8 mouse cellular contexts compared by ENCODE assay signal in the genomic region with DNA sequence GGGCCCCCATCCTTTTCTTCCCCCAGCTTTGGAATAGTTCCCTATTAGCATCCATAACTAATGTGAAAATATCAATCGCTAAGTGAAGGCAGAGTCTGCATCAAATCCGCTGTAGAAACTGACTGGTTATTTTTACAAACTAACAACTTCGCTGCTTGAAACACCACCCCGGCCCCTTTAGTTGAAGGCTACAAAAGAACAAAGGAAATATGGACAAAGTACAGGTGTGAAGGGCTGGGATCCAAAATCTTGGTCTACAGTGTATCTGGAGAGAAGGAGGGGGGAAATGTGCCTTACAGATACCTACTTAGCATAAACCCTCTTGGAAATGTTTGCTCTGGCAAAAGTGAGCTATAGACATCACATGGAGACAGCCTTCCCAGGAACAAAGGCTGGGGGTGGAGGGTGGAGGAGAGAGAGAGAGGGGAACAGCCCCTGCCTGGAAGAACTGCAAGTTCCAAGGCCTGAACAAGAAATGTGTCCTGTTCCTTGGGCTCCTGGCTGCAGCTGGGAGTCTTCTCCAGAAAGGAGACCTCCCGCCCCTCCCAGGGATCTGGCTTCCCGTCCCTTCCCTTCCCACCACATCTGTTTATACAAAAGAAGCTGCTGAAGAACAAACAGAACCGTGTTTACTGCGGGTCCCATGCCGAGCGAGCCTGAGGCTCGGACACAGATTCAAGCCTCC. TPM values are rescaled to one million over a fixed set of nuclear protein-coding genes. Genes with fewer than 3 reads are reported as not detected.
DNase-seq lines count a peak whose midpoint lies in the region; ATAC-seq lines count a peak whose summit lies in the region.

No protein-coding gene starts in this region.

- ATAC-seq in kidney, embryonic 14.5 days (ENCODE audit: low FRiP score, low TSS enrichment) = no peak
- no peak for ATAC-seq in embryonic facial prominence, embryonic 15.5 days (ENCODE audit: insufficient number of reproducible peaks, low FRiP score, low TSS enrichment, low read depth)
- peak; percentile 35; the same call in 1 of the 2 replicates for ATAC-seq in intestine, embryonic 16.5 days
- no peak for ATAC-seq in midbrain, embryonic 13.5 days
- no peak for ATAC-seq in megakaryocyte, adult 5-6 weeks (ENCODE audit: poor library complexity, severe bottlenecking)

- peaks cover 25% of the 10 kb centered on the region for H3K4me1 ChIP-seq in kidney, embryonic 14.5 days (ENCODE audit: control insufficient read depth, insufficient read depth, low read length)
- peaks cover 30% of the 10 kb centered on the region for H3K4me1 ChIP-seq in embryonic facial prominence, embryonic 15.5 days
- peaks cover 15% of the 10 kb centered on the region for H3K4me1 ChIP-seq in intestine, embryonic 16.5 days (ENCODE audit: control insufficient read depth, insufficient read depth, low read length)
- H3K4me1 ChIP-seq in midbrain, embryonic 13.5 days (replicated peaks) = peaks cover 60% of the 10 kb centered on the region

- H3K9ac ChIP-seq in kidney, embryonic 14.5 days (ENCODE audit: low read depth, low read length) = no peak overlapping the region; the same call in 1 of the 2 replicates
- H3K9ac ChIP-seq in embryonic facial prominence, embryonic 15.5 days = no peak overlapping the region
- no peak overlapping the region for H3K9ac ChIP-seq in intestine, embryonic 16.5 days (ENCODE audit: low read depth, low read length)
- H3K9ac ChIP-seq in midbrain, embryonic 13.5 days (replicated peaks) = 0 out of 2 replicates have a peak overlapping the region, but pooled peaks have one; percentile 25

- DNase-seq in kidney, adult 8-10 months = no peak
- DNase-seq in cerebellum, adult 8-10 months = no peak
- DNase-seq in thymus, adult 18-20 months = no peak

- H3K27me3 ChIP-seq in kidney, embryonic 14.5 days (ENCODE audit: control insufficient read depth, insufficient read depth, low read length) = peaks cover 5% of the 10 kb centered on the region; the same call in 1 of the 2 replicates
- H3K27me3 ChIP-seq in embryonic facial prominence, embryonic 15.5 days = peaks cover 11% of the 10 kb centered on the region; the same call in 1 of the 2 replicates
- H3K27me3 ChIP-seq in intestine, embryonic 16.5 days (replicated peaks; ENCODE audit: control insufficient read depth, insufficient read depth, low read length) = peaks cover 24% of the 10 kb centered on the region
- no peaks in the 10 kb centered on the region for H3K27me3 ChIP-seq in midbrain, embryonic 13.5 days

- H3K4me3 ChIP-seq in kidney, embryonic 14.5 days (ENCODE audit: low read length) = no peak overlapping the region
- no peak overlapping the region for H3K4me3 ChIP-seq in embryonic facial prominence, embryonic 15.5 days (replicated peaks)
- no peak overlapping the region for H3K4me3 ChIP-seq in intestine, embryonic 16.5 days (ENCODE audit: low read length)
- H3K4me3 ChIP-seq in midbrain, embryonic 13.5 days (replicated peaks) = no peak overlapping the region

- H3K36me3 ChIP-seq in kidney, embryonic 14.5 days (ENCODE audit: control insufficient read depth, insufficient read depth, low read length) = no peaks in the 10 kb centered on the region
- H3K36me3 ChIP-seq in embryonic facial prominence, embryonic 15.5 days = no peaks in the 10 kb centered on the region
- no peaks in the 10 kb centered on the region for H3K36me3 ChIP-seq in intestine, embryonic 16.5 days (ENCODE audit: control insufficient read depth, insufficient read depth, low read length)
- no peaks in the 10 kb centered on the region for H3K36me3 ChIP-seq in midbrain, embryonic 13.5 days

- peak overlapping the region; percentile 96; the same call in 1 of the 2 replicates for H3K27ac ChIP-seq in kidney, embryonic 14.5 days (ENCODE audit: low read depth, low read length)
- peak overlapping the region; percentile 98 for H3K27ac ChIP-seq in embryonic facial prominence, embryonic 15.5 days (replicated peaks)
- peak overlapping the region; percentile 94 for H3K27ac ChIP-seq in intestine, embryonic 16.5 days (ENCODE audit: low read length)
- peak overlapping the region; percentile 97; the same call in 1 of the 2 replicates for H3K27ac ChIP-seq in midbrain, embryonic 13.5 days

- no peaks in the 10 kb centered on the region for H3K9me3 ChIP-seq in kidney, embryonic 14.5 days (ENCODE audit: control insufficient read depth, low read length)
- H3K9me3 ChIP-seq in embryonic facial prominence, embryonic 15.5 days (replicated peaks) = no peaks in the 10 kb centered on the region
- H3K9me3 ChIP-seq in intestine, embryonic 16.5 days (ENCODE audit: control insufficient read depth, low read length) = no peaks in the 10 kb centered on the region
- no peaks in the 10 kb centered on the region for H3K9me3 ChIP-seq in midbrain, embryonic 13.5 days

- H3K4me2 ChIP-seq in kidney, embryonic 14.5 days (replicated peaks; ENCODE audit: low read depth, low read length) = no peak overlapping the region
- peak overlapping the region; percentile 90 for H3K4me2 ChIP-seq in embryonic facial prominence, embryonic 15.5 days (replicated peaks)
- 0 out of 2 replicates have a peak overlapping the region, but pooled peaks have one; percentile 12 for H3K4me2 ChIP-seq in intestine, embryonic 16.5 days (ENCODE audit: low read depth, low read length)
- no peak overlapping the region for H3K4me2 ChIP-seq in midbrain, embryonic 13.5 days (replicated peaks)

- 29% methylated on average over 11 of the region's 11 CpGs for WGBS in kidney, embryonic 14.5 days
- WGBS in embryonic facial prominence, embryonic 15.5 days = 16% methylated on average over 11 of the region's 11 CpGs
- WGBS in intestine, embryonic 16.5 days = 26% methylated on average over 11 of the region's 11 CpGs
- WGBS in midbrain, embryonic 13.5 days = 15% methylated on average over 11 of the region's 11 CpGs

RNA-seq across cellular contexts. Expression of a gene that starts 35.7 kb away (rescaled TPM):
- 8.4 and 11.9 TPM in 2 replicates for polyA plus RNA-seq in kidney, embryonic 14.5 days (2014; fragmentation: Nextera tagmentation; extraction: Ambion mirVana)
- polyA plus RNA-seq in embryonic facial prominence, embryonic 15.5 days (2015; fragmentation: Nextera tagmentation; extraction: Ambion mirVana) = 15.4 and 16.0 TPM in 2 replicates
- 2.1 TPM in 2 replicates for polyA plus RNA-seq in intestine, embryonic 16.5 days (2015; fragmentation: Nextera tagmentation; extraction: Ambion mirVana)
- polyA plus RNA-seq in midbrain, embryonic 13.5 days (2015; fragmentation: Nextera tagmentation; extraction: Ambion mirVana) = 10.7 and 12.7 TPM in 2 replicates
- total RNA-seq in megakaryocyte, adult 5-6 weeks (2015) = 2.2 and 2.6 TPM in 2 replicates
- 2.2 and 2.4 TPM in 2 replicates for total RNA-seq in megakaryocyte, adult 5-6 weeks (2017)

Comparison
In these comparisons a context has a peak if more than half of its experiments do, and no peak if none do; other contexts are left out.
1. H3K4me2 ChIP-seq: peak in embryonic facial prominence, embryonic 15.5 days (single experiment) and intestine, embryonic 16.5 days (single experiment); none in kidney, embryonic 14.5 days (single experiment) and midbrain, embryonic 13.5 days (single experiment).
2. Peak in every context shown above with its lines, with median percentiles within 50 percentile points of each other: H3K27ac ChIP-seq.